Mouse (Mus musculus) lung, postnatal 0 days (tissue): ENCODE measurements at regions not wholly inside any gene's neighbourhood (a gene's known extent, or its start where the extent isn't known, plus 50 kb on each side); places are given as distances from the start of the nearest gene placed in this dataset.

Source experiments
- CTCF ChIP-seq: IDR thresholded peaks from 2 replicates; pipeline ENCODE4 v1.5.1; 2016; ENCODE audit warnings: antibody characterized with exemption, mild to moderate bottlenecking
- EP300 ChIP-seq: IDR thresholded peaks from 2 replicates; pipeline ENCODE4 v1.6.1; 2016; ENCODE audit warnings: antibody characterized with exemption, mild to moderate bottlenecking, control low read depth

GRCm38 (mm10) chr13:52133202-52133601 lies 286.7 kb downstream of the Gadd45g start:
- no peak for TF ChIP-seq CTCF
- TF ChIP-seq EP300, result no peak
